Mouse (Mus musculus): ENCODE measurements around the gene Fbxw21. TPM values are rescaled to one million over a fixed set of nuclear protein-coding genes. Genes with fewer than 3 reads are reported as not detected.

Gene Fbxw21
- polyA plus RNA-seq, 1 experiment from 2014 or later, result not detected

GRCm38 (mm10) chr9:109096856-109097255, 65.0 kb downstream of the Fbxw21 start:
- Histone ChIP-seq H3K4me3 (ENCODE audit: control insufficient read depth in 1 of 2, insufficient read depth in 1 of 2, low read depth in 1 of 2, low read length in 2 of 2) (peak overlapping the region; percentile 74 to 79), H3K27me3 (ENCODE audit: control insufficient read depth, insufficient read depth, low read length) (no peaks in the 10 kb centered on the region), H3K9ac (ENCODE audit: low read length) (peak overlapping the region; percentile 96), H3K27ac (replicated peaks in 1 of 2; ENCODE audit: control insufficient read depth in 1 of 2, insufficient read depth in 1 of 2, low read depth in 2 of 2, low read length in 2 of 2) (peak overlapping the region; percentile 96 to 98), H3K4me2 (ENCODE audit: low read length) (peak overlapping the region; percentile 90), H3K4me1 (ENCODE audit: control insufficient read depth in 2 of 2, insufficient read depth in 2 of 2, low read length in 2 of 2) (peaks cover 52 to 62% of the 10 kb centered on the region in 2 experiments), H3K9me3 (ENCODE audit: control insufficient read depth, low read length) (no peaks in the 10 kb centered on the region), H3K36me3 (ENCODE audit: control insufficient read depth, insufficient read depth, low read length) (peaks cover 27% of the 10 kb centered on the region)
- no peak for ATAC-seq (ENCODE audit: insufficient number of reproducible peaks, insufficient read depth, low FRiP score, low read depth)
- WGBS, result 43% methylated on average over 6 of the region's 6 CpGs

GRCm38 (mm10) chr9:109096251-109096661, 65.6 kb downstream of the Fbxw21 start:
- Histone ChIP-seq H3K4me2 (ENCODE audit: low read length) (peak overlapping the region; percentile 90), H3K4me3 (ENCODE audit: control insufficient read depth in 1 of 2, insufficient read depth in 1 of 2, low read depth in 1 of 2, low read length in 2 of 2) (peak overlapping the region; percentile 74 to 79), H3K9me3 (ENCODE audit: control insufficient read depth, low read length) (no peaks in the 10 kb centered on the region), H3K9ac (ENCODE audit: low read length) (peak overlapping the region; percentile 96), H3K27me3 (ENCODE audit: control insufficient read depth, insufficient read depth, low read length) (no peaks in the 10 kb centered on the region), H3K27ac (replicated peaks in 1 of 2; ENCODE audit: control insufficient read depth in 1 of 2, insufficient read depth in 1 of 2, low read depth in 2 of 2, low read length in 2 of 2) (peak overlapping the region; percentile 96 to 98), H3K36me3 (ENCODE audit: control insufficient read depth, insufficient read depth, low read length) (peaks cover 28% of the 10 kb centered on the region), H3K4me1 (ENCODE audit: control insufficient read depth in 2 of 2, insufficient read depth in 2 of 2, low read length in 2 of 2) (peaks cover 52 to 62% of the 10 kb centered on the region in 2 experiments)
- 36% methylated on average over 9 of the region's 9 CpGs for WGBS
- no peak for ATAC-seq (ENCODE audit: insufficient number of reproducible peaks, insufficient read depth, low FRiP score, low read depth)

- peak within 1 kb of the TSS; percentile 74 to 79 for H3K4me3 ChIP-seq (ENCODE audit: control insufficient read depth in 1 of 2, insufficient read depth in 1 of 2, low read depth in 1 of 2, low read length in 2 of 2)
- ATAC-seq (ENCODE audit: insufficient number of reproducible peaks, insufficient read depth, low FRiP score, low read depth), result peak; percentile 41
- no peaks in the 10 kb centered on the region for H3K27me3 ChIP-seq (ENCODE audit: control insufficient read depth, insufficient read depth, low read length)
- peaks cover 52 to 58% of the 10 kb centered on the region in 2 experiments for H3K4me1 ChIP-seq (ENCODE audit: control insufficient read depth in 2 of 2, insufficient read depth in 2 of 2, low read length in 2 of 2)
- no peaks in the 10 kb centered on the region for H3K9me3 ChIP-seq (ENCODE audit: control insufficient read depth, low read length)
- H3K27ac ChIP-seq (replicated peaks in 1 of 2; ENCODE audit: control insufficient read depth in 1 of 2, insufficient read depth in 1 of 2, low read depth in 2 of 2, low read length in 2 of 2), result peak within 1 kb of the TSS; percentile 96 to 98
- 0% methylated on average over 74 of the region's 102 CpGs for WGBS
- peaks cover 31% of the 10 kb centered on the region for H3K36me3 ChIP-seq (ENCODE audit: control insufficient read depth, insufficient read depth, low read length)
- peak within 1 kb of the TSS; percentile 90 for H3K4me2 ChIP-seq (ENCODE audit: low read length)
- H3K9ac ChIP-seq (ENCODE audit: low read length), result peak within 1 kb of the TSS; percentile 96
Observed at GRCm38 (mm10) chr9:109095137-109095982, 66.5 kb downstream of the Fbxw21 start, which contains the start of gene Plxnb1. Plxnb1 (plus strand) TSS chr9:109095389.

GRCm38 (mm10) chr9:109094553-109095136, 67.2 kb downstream of the Fbxw21 start:
- peaks cover 31% of the 10 kb centered on the region for H3K36me3 ChIP-seq (ENCODE audit: control insufficient read depth, insufficient read depth, low read length)
- H3K27me3 ChIP-seq (ENCODE audit: control insufficient read depth, insufficient read depth, low read length), result no peaks in the 10 kb centered on the region
- H3K9me3 ChIP-seq (ENCODE audit: control insufficient read depth, low read length), result no peaks in the 10 kb centered on the region
- peak overlapping the region; percentile 64 to 98 for H3K27ac ChIP-seq (replicated peaks in 1 of 2; ENCODE audit: control insufficient read depth in 1 of 2, insufficient read depth in 1 of 2, low read depth in 2 of 2, low read length in 2 of 2)
- H3K4me1 ChIP-seq (ENCODE audit: control insufficient read depth in 2 of 2, insufficient read depth in 2 of 2, low read length in 2 of 2), result peaks cover 50 to 51% of the 10 kb centered on the region in 2 experiments
- H3K4me3 ChIP-seq (ENCODE audit: control insufficient read depth in 1 of 2, insufficient read depth in 1 of 2, low read depth in 1 of 2, low read length in 2 of 2), result peak overlapping the region; percentile 74 to 79
- H3K9ac ChIP-seq (ENCODE audit: low read length), result peak overlapping the region; percentile 96
- ATAC-seq (ENCODE audit: insufficient number of reproducible peaks, insufficient read depth, low FRiP score, low read depth), result no peak
- peak overlapping the region; percentile 90 for H3K4me2 ChIP-seq (ENCODE audit: low read length)
- WGBS, result 2% methylated on average over 20 of the region's 21 CpGs

- peak overlapping the region; percentile 90 for H3K4me2 ChIP-seq (ENCODE audit: low read length)
- H3K36me3 ChIP-seq (ENCODE audit: control insufficient read depth, insufficient read depth, low read length), result peaks cover 36% of the 10 kb centered on the region
- H3K27ac ChIP-seq (replicated peaks in 1 of 2; ENCODE audit: control insufficient read depth in 1 of 2, insufficient read depth in 1 of 2, low read depth in 2 of 2, low read length in 2 of 2), result peak overlapping the region; percentile 4 to 98; a peak in 2 of 4 replicates
- peak overlapping the region; percentile 96 for H3K9ac ChIP-seq (ENCODE audit: low read length)
- H3K9me3 ChIP-seq (ENCODE audit: control insufficient read depth, low read length), result no peaks in the 10 kb centered on the region
- peaks cover 43 to 44% of the 10 kb centered on the region in 2 experiments for H3K4me1 ChIP-seq (ENCODE audit: control insufficient read depth in 2 of 2, insufficient read depth in 2 of 2, low read length in 2 of 2)
- ATAC-seq (ENCODE audit: insufficient number of reproducible peaks, insufficient read depth, low FRiP score, low read depth), result no peak
- H3K4me3 ChIP-seq (ENCODE audit: control insufficient read depth in 1 of 2, insufficient read depth in 1 of 2, low read depth in 1 of 2, low read length in 2 of 2), result peak overlapping the region; percentile 74 to 79
- 18% methylated on average over 11 of the region's 11 CpGs for WGBS
- H3K27me3 ChIP-seq (ENCODE audit: control insufficient read depth, insufficient read depth, low read length), result no peaks in the 10 kb centered on the region
Observed at GRCm38 (mm10) chr9:109093786-109094552, 67.9 kb downstream of the Fbxw21 start.

GRCm38 (mm10) chr9:109092799-109093198, 69.0 kb downstream of the Fbxw21 start:
- ATAC-seq (ENCODE audit: insufficient number of reproducible peaks, insufficient read depth, low FRiP score, low read depth), result no peak
- peak overlapping the region in 1 of 2 experiments; percentile 19; a peak in 1 of 4 replicates for H3K27ac ChIP-seq (replicated peaks in 1 of 2; ENCODE audit: control insufficient read depth in 1 of 2, insufficient read depth in 1 of 2, low read depth in 2 of 2, low read length in 2 of 2)
- WGBS, result 68% methylated on average over 6 of the region's 6 CpGs
- no peak overlapping the region for H3K4me3 ChIP-seq (ENCODE audit: control insufficient read depth in 1 of 2, insufficient read depth in 1 of 2, low read depth in 1 of 2, low read length in 2 of 2)
- H3K9me3 ChIP-seq (ENCODE audit: control insufficient read depth, low read length), result no peaks in the 10 kb centered on the region
- H3K4me2 ChIP-seq (ENCODE audit: low read length), result no peak overlapping the region
- peaks cover 33 to 37% of the 10 kb centered on the region in 2 experiments for H3K4me1 ChIP-seq (ENCODE audit: control insufficient read depth in 2 of 2, insufficient read depth in 2 of 2, low read length in 2 of 2)
- H3K9ac ChIP-seq (ENCODE audit: low read length), result no peak overlapping the region
- peaks cover 36% of the 10 kb centered on the region for H3K36me3 ChIP-seq (ENCODE audit: control insufficient read depth, insufficient read depth, low read length)
- no peaks in the 10 kb centered on the region for H3K27me3 ChIP-seq (ENCODE audit: control insufficient read depth, insufficient read depth, low read length)

GRCm38 (mm10) chr9:109091802-109092201, 70.0 kb downstream of the Fbxw21 start:
- Histone ChIP-seq H3K27me3 (ENCODE audit: control insufficient read depth, insufficient read depth, low read length) (no peaks in the 10 kb centered on the region), H3K4me3 (ENCODE audit: control insufficient read depth in 1 of 2, insufficient read depth in 1 of 2, low read depth in 1 of 2, low read length in 2 of 2) (no peak overlapping the region), H3K4me2 (ENCODE audit: low read length) (no peak overlapping the region), H3K36me3 (ENCODE audit: control insufficient read depth, insufficient read depth, low read length) (peaks cover 36% of the 10 kb centered on the region), H3K27ac (replicated peaks in 1 of 2; ENCODE audit: control insufficient read depth in 1 of 2, insufficient read depth in 1 of 2, low read depth in 2 of 2, low read length in 2 of 2) (no peak overlapping the region), H3K4me1 (ENCODE audit: control insufficient read depth in 2 of 2, insufficient read depth in 2 of 2, low read length in 2 of 2) (peaks cover 25 to 32% of the 10 kb centered on the region in 2 experiments), H3K9ac (ENCODE audit: low read length) (no peak overlapping the region), H3K9me3 (ENCODE audit: control insufficient read depth, low read length) (no peaks in the 10 kb centered on the region)
- WGBS, result 90% methylated on average over 8 of the region's 8 CpGs
- no peak for ATAC-seq (ENCODE audit: insufficient number of reproducible peaks, insufficient read depth, low FRiP score, low read depth)

Measured in heart, embryonic 14.5 days (tissue).